Mouse (Mus musculus): ENCODE measurements at regions not wholly inside any gene's neighbourhood (a gene's known extent, or its start where the extent isn't known, plus 50 kb on each side); places are given as distances from the start of the nearest gene placed in this dataset.

- intact Hi-C loops (cut with DNase I), result no loop called here
- DNase-seq (ENCODE audit: low spot score in 2 of 2), result no peak
Measured at GRCm38 (mm10) chr9:13973600-13973999, 146.1 kb downstream of the Fam76b start.

GRCm38 (mm10) chr9:13974870-13975269 is 147.4 kb downstream of the Fam76b start:
- no peak for DNase-seq (ENCODE audit: low spot score in 2 of 2)
- intact Hi-C loops (cut with DNase I), result no loop called here

- no peak for DNase-seq (ENCODE audit: low spot score in 2 of 2)
- intact Hi-C loops (cut with DNase I), result no loop called here
Measured at GRCm38 (mm10) chr9:13978842-13979241, 151.3 kb downstream of the Fam76b start.

GRCm38 (mm10) chr9:13987486-13987885 is 160.0 kb downstream of the Fam76b start:
- intact Hi-C loops (cut with DNase I), result no loop called here

GRCm38 (mm10) chr9:13988901-13989300 is 161.4 kb downstream of the Fam76b start:
- intact Hi-C loops (cut with DNase I), result no loop called here

More at GRCm38 (mm10) chr9:13987486-13987885, 160.0 kb downstream of the Fam76b start:
- no peak for DNase-seq (ENCODE audit: low spot score in 2 of 2)

GRCm38 (mm10) chr9:13990960-13991359 is 163.4 kb downstream of the Fam76b start:
- DNase-seq (ENCODE audit: low spot score in 2 of 2), result no peak
- intact Hi-C loops (cut with DNase I), result no loop called here

More at GRCm38 (mm10) chr9:13988901-13989300, 161.4 kb downstream of the Fam76b start:
- peak in 1 of 2 experiments; percentile 9 for DNase-seq (ENCODE audit: low spot score in 2 of 2)

GRCm38 (mm10) chr9:13992728-13993127 is 165.2 kb downstream of the Fam76b start:
- no peak for DNase-seq (ENCODE audit: low spot score in 2 of 2)
- intact Hi-C loops (cut with DNase I), result no loop called here

- DNase-seq (ENCODE audit: low spot score in 2 of 2), result no peak
- intact Hi-C loops (cut with DNase I), result no loop called here
Measured at GRCm38 (mm10) chr9:13999358-13999757, 171.8 kb downstream of the Fam76b start.

- intact Hi-C loops (cut with DNase I), result no loop called here
Measured at GRCm38 (mm10) chr9:14001517-14001916, 174.0 kb downstream of the Fam76b start.

GRCm38 (mm10) chr9:14002236-14002635 is 174.7 kb downstream of the Fam76b start:
- intact Hi-C loops (cut with DNase I), result no loop called here
- DNase-seq (ENCODE audit: low spot score in 2 of 2), result no peak

More at GRCm38 (mm10) chr9:14001517-14001916, 174.0 kb downstream of the Fam76b start:
- peak in 1 of 2 experiments; percentile 9 for DNase-seq (ENCODE audit: low spot score in 2 of 2)

GRCm38 (mm10) chr9:14003163-14003562 is 175.6 kb downstream of the Fam76b start:
- intact Hi-C loops (cut with DNase I), result no loop called here
- no peak for DNase-seq (ENCODE audit: low spot score in 2 of 2)

GRCm38 (mm10) chr9:14006233-14006984 is 178.9 kb downstream of the Fam76b start:
- DNase-seq (ENCODE audit: low spot score in 2 of 2), result no peak
- intact Hi-C loops (cut with DNase I), result no loop called here

GRCm38 (mm10) chr9:14009451-14009850 is 181.9 kb downstream of the Fam76b start:
- intact Hi-C loops (cut with DNase I), result no loop called here
- DNase-seq (ENCODE audit: low spot score in 2 of 2), result no peak

GRCm38 (mm10) chr9:14010261-14010949 is 182.9 kb downstream of the Fam76b start:
- no peak for DNase-seq (ENCODE audit: low spot score in 2 of 2)
- intact Hi-C loops (cut with DNase I), result no loop called here

- no peak for DNase-seq (ENCODE audit: low spot score in 2 of 2)
- intact Hi-C loops (cut with DNase I), result no loop called here
Measured at GRCm38 (mm10) chr9:14024216-14024615, 196.7 kb downstream of the Fam76b start.

GRCm38 (mm10) chr9:14024701-14025100 is 197.2 kb downstream of the Fam76b start:
- intact Hi-C loops (cut with DNase I), result no loop called here
- no peak for DNase-seq (ENCODE audit: low spot score in 2 of 2)

GRCm38 (mm10) chr9:14028056-14028455 is 200.5 kb downstream of the Fam76b start:
- no peak for DNase-seq (ENCODE audit: low spot score in 2 of 2)
- intact Hi-C loops (cut with DNase I), result no loop called here

- intact Hi-C loops (cut with DNase I), result no loop called here
- DNase-seq (ENCODE audit: low spot score in 2 of 2), result no peak
Measured at GRCm38 (mm10) chr9:14031358-14032047, 204.0 kb downstream of the Fam76b start.

GRCm38 (mm10) chr9:14032048-14032362 is 204.5 kb downstream of the Fam76b start:
- intact Hi-C loops (cut with DNase I), result no loop called here
- no peak for DNase-seq (ENCODE audit: low spot score in 2 of 2)

GRCm38 (mm10) chr9:14035526-14035925 is 208.0 kb downstream of the Fam76b start:
- no peak for DNase-seq (ENCODE audit: low spot score in 2 of 2)
- intact Hi-C loops (cut with DNase I), result no loop called here
